Mouse (Mus musculus) heart, postnatal 25 days (tissue): ENCODE measurements around the gene Gas7. TPM values are rescaled to one million over a fixed set of nuclear protein-coding genes. Genes with fewer than 3 reads are reported as not detected.

ENCODE experiments used
- DNase-seq: peaks from one replicate; pipeline ENCODE4 v3.0.0; 2022; ENCODE audit warnings: low spot score
- intact Hi-C: fragments of 180-260 bp; cut with DNase I; formaldehyde crosslinking; loops from one replicate; pipeline ENCODE4 v1.15.1; 2025
- total RNA-seq, 2 experiments: library from RNA; stranded (reverse); gene quantifications; 2 replicates each; pipeline ENCODE4 v1.2.3; 2021

Gas7 gene
- total RNA-seq = 10 to 100 TPM; 11.0 to 12.5 TPM

DNA sequence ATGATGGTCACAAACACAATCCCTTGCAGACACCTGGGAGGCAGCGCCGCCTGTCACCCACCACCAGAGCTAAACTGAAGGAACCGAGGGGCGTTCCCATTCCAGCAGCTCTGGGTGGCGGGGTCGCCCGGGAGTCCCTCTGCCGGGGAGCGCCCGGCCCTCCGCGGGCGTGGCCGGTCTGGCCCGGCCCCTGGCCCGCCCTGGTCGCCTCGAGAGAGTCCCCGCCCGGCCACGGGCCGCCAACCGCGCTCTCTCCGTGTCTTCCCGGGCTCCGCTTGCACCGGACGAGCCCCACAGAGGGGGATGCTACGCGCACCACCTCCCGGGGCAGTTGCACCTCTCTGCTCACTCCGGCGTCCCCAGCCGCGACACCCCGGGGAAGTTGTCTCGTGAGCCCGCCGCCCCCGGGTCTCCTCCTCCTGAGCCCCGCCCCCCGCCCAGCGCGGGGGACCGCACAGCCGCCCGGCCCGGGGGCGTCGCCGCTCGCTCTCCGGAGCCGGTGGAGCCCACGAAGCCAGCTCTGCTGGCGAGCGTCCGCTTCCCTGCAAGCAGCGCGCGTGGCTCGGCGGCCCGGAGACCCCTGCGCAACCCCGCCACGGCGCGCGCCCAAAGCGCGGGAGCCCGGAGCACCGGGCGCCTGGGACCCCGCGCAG is at the start of gene Gas7:
Gas7 (plus strand) TSS at position 564 of the 653 bp plus-strand sequence.
- intact Hi-C loops = loop anchor here (5.0 kb wide), 1 partner anchor 192 kb away; no protein-coding TSS in a partner anchor
- peak; percentile 31 for DNase-seq

- intact Hi-C loops = no loop called here
Measured at GRCm38 (mm10) chr11:67414346-67414940, 40.8 kb upstream of the Gas7 start.

DNA sequence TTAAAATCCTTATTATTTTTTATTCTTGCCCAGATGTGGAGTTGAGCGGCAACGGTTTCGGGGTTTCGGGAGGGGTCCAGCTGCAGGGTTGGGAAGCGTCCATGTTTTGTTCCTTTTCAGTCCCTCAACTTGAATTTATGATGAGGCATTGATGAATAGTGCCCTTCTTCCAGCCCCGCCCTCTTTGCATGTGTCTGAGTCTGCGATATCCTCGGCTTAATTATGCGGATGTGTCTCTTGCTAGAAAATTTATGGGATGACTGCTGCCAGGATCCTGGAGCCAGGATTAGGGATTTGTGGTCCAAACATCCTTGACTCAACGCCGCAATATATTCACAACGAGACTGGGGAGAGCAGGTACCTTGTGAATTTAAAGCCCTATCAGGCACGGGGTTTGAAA is 31.7 kb upstream of the Gas7 start:
- DNase-seq = no peak

More at GRCm38 (mm10) chr11:67414346-67414940, 40.8 kb upstream of the Gas7 start:
- no peak for DNase-seq

GRCm38 (mm10) chr11:67428196-67428595 is 27.0 kb upstream of the Gas7 start:
- DNase-seq = no peak
- intact Hi-C loops = loop anchor here (5.0 kb wide), 1 partner anchor 219 kb away; no protein-coding TSS in a partner anchor

More for the DNA sequence above, 31.7 kb upstream of the Gas7 start:
- intact Hi-C loops = no loop called here

DNA sequence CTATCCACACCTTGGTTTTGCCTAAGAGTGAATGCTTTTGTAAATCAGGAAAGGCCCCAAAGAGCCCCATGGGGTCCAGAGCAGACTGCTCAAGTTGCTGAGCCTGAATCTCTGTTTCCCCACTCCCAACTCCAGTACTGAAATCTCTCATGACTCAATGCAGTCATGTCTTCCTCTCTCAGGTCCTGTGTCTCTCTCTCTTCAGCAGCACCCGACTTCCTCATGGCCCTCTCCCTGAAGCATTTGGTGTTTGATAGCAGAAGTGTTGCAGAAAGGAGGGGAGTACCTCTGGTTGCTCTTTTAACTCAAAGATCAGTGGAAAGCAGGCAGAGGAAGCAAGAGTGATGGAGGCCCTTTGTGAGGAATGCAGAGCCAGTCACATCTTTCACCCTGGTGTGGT is 25.4 kb upstream of the Gas7 start:
- DNase-seq = no peak
- intact Hi-C loops = loop anchor here (5.0 kb wide), 1 partner anchor 217 kb away; no protein-coding TSS in a partner anchor

GRCm38 (mm10) chr11:67431116-67431645 is 24.1 kb upstream of the Gas7 start:
- no peak for DNase-seq
- intact Hi-C loops = no loop called here

- intact Hi-C loops = no loop called here
- no peak for DNase-seq
Measured at GRCm38 (mm10) chr11:67431864-67432263, 23.4 kb upstream of the Gas7 start.

DNA sequence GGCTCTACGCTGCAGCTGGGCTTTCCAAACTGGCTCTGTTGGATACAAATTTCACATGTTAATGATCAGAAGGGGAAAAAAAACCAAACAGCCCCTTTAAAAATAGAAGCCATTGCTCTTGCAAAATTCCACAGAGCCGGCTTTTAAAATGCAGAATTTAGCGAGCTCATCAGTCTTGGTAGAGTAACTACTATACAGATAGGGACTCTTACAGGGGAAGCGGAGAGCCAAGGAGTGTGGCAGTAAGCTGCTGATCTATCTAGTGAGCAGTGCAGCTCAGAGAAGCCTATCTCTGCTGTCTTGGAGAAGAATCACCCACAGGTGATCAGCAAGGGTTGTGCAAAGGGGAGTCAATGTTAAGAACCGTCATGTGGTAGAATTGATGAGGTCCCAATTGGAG is 21.5 kb upstream of the Gas7 start:
- intact Hi-C loops = no loop called here
- DNase-seq = no peak

- DNase-seq = no peak
- intact Hi-C loops = no loop called here
Measured at GRCm38 (mm10) chr11:67438746-67439145, 16.5 kb upstream of the Gas7 start.

- intact Hi-C loops = no loop called here
- no peak for DNase-seq
Measured at GRCm38 (mm10) chr11:67445058-67445825, 10.0 kb upstream of the Gas7 start.

- no peak for DNase-seq
- intact Hi-C loops = no loop called here
Measured at GRCm38 (mm10) chr11:67451525-67451924, 3.7 kb upstream of the Gas7 start.

DNA sequence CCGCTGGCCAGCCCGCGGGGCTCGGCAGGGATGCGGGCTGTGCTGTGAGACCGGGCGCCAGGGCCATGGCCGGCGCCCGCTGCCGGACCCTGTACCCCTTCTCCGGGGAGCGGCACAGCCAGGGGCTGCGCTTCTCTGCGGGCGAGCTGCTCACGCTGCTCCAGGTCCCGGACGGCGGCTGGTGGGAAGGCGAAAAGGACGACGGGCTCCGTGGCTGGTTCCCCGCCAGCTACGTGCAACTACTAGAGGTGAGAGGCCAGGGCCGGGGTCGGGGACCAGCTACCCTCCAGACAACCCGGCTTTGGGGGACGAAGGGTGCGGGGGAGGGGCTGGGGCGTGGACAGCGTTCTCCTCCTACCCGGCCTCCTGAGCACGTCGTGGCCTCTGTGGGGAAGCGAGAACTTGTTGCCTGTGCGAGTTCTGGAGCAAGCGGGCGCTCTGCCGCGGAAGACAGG is 317 bp downstream of the Gas7 start:
- intact Hi-C loops = loop anchor here (5.0 kb wide), 1 partner anchor 192 kb away; no protein-coding TSS in a partner anchor

DNA sequence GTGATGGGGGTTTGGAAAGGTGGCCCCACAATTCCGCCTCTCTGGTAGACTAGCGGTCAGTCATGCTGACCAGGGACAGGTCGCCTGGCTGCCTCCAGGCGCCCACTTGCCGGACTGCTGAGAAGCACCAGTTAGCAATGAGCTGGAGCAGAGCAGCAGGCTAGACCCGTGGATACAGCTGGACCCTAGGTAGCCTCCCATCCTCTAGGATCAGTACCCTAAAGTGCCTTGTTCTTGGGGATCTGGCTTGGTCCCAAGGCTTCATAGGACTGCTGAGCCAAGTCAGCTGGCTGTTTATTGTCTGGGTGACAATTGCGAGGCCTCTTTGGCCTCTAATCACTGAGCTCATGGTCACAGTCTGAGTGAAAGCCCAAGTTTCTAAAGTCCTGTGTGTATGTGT is 792 bp downstream of the Gas7 start:
- intact Hi-C loops = loop anchor here (5.0 kb wide), 1 partner anchor 191 kb away; no protein-coding TSS in a partner anchor

More for the DNA sequence above, 317 bp downstream of the Gas7 start:
- DNase-seq = no peak

DNA sequence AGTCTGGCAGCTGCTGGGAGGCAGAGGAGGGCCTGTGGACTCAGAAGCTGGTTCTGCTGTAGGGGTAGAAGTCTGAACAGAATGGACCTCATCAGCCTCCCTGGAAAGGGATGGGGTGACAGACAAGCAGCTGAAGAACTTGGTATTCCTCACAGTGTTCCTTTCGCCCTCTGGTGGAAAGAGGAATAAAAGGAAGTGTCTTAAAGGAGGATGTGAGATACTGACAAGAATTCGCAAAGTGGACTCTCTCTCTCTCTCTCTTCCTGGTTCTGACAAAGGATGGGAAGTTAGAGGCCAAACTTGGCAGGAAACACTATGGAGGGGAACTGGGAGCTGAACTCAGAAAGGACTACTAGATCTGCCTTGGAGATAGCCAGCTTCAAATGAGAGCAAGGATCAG is 2.9 kb downstream of the Gas7 start:
- DNase-seq = no peak
- intact Hi-C loops = loop anchor here (5.0 kb wide), 1 partner anchor 189 kb away; no protein-coding TSS in a partner anchor

More for the DNA sequence above, 792 bp downstream of the Gas7 start:
- DNase-seq = no peak

- intact Hi-C loops = no loop called here
- no peak for DNase-seq
Measured at GRCm38 (mm10) chr11:67467132-67467531, 11.9 kb downstream of the Gas7 start.

DNA sequence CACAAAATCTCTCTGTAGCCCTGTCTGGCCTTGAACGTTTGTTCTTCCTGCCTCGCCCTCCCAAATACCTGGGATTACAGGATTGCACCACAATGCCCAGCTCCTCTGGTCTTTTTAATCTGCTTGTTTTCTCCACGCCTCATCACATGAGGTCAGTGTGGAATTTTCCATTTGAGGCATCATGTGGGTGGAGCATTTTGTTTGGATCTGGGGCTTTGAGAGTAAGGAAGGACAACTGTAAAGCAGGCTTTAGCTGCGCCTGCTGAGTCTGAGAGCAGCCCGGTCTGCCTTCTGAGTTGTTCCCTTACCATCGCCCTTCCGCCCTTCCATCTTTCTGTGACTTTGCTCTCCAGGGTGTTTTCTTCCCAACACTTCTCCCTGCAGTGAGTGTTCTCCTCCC is 13.6 kb downstream of the Gas7 start:
- intact Hi-C loops = no loop called here
- peak; percentile 26 for DNase-seq

- intact Hi-C loops = no loop called here
- no peak for DNase-seq
Measured at GRCm38 (mm10) chr11:67474590-67474989, 19.4 kb downstream of the Gas7 start.

DNA sequence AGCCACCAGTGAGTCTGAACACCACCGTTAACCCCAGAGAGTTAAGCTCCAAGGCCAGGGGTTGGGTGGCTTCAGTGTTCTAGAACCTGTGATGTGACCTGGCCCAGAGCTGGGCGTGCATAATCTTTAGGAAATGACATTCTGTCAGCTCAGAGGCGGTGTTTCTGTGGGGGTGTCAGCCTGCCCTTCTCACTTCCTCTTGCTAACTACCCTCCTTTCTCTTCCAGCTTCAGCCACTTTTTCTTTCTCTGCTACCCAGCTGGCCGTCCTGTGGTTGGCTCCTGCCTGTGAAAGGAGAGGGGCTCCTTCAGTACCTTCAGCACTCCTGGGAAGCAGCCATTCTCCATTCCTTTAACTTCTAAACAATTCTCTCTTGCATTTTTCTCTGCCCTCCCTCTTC is 24.3 kb downstream of the Gas7 start:
- intact Hi-C loops = no loop called here
- DNase-seq = no peak

DNA sequence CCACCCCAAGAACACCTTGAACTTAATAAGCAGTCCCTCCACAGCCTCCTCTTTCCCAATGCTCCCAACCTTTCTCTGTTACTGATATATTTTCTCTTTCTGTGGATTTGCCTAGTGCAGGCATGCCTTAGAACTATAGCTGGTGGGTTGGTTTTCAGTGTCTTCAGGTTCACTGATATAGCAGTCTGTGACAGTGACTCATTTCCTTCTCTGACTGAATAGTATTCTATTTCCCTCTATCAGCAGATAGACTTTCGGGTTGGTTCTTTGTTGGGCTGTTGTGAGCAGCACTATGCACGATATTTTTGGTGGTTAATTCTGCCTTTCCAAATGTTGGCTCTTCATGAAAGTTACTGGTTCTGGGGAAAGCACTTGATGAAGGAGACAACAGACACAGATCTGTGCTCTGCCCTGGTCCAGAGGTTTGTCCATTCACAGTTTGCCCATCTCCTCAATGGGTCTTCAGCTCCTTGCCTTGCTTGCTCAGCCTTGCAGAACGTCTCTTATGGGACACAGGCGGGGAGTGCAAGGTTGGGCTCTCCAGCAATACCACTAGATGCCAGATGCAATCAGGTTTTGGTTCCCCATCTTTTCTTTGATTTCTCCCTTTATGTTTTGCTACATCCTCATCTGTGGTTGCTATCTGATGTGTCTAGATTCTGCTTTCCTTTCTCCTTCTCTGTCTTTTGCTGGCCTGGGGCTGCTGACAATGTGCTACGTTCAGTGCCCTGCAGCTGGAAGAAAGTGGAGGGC is 25.1 kb downstream of the Gas7 start:
- no peak for DNase-seq
- intact Hi-C loops = no loop called here

DNA sequence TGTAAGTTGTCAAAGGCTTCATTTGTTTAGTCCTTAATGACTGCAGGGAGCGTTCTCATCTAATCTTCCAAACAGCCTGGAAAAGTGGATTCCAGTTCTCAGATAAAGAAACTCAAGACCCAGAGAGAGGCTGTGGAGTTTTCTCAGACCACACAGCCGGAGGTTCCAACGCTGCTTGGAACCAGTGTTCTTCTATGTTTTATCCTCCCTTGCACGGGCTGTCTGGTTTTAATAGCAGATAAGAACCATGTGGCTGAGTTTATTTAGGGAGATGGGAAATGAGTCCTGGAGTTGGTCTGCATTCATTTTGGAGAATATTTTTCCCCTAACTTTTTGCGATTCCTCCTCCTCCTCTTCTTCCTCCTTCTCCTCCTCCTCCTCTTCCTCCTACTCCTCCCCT is 26.5 kb downstream of the Gas7 start:
- no peak for DNase-seq
- intact Hi-C loops = no loop called here
